Mouse (Mus musculus) MEL (cell line): Measurements from ENCODE around the gene Ppp1r35. TPM values are rescaled to one million over a fixed set of nuclear protein-coding genes. Genes with fewer than 3 reads are reported as not detected.

Experiments used
- DNase-seq: peaks from one replicate; pipeline ENCODE4 v3.0.0; 2011; ENCODE audit warnings: low read depth, low spot score
- H3K27ac ChIP-seq: 2 replicates; pipeline ENCODE4 v1.5.1; 2012; ENCODE audit warnings: low read depth, mild to moderate bottlenecking, control low read depth, low read length, moderate library complexity; ENCODE audit not compliant: control insufficient read depth
- H3K27me3 ChIP-seq, 2 experiments: fragments of 150-350 bp in 1 of 2; sonication (generic) in 1 of 2; 2 replicates each; pipeline ENCODE4 v1.6.1; 2012; ENCODE audit warnings: low read length in 2 of 2, mild to moderate bottlenecking in 2 of 2, improper control_type of control experiment in 1 of 2, moderate library complexity in 1 of 2; ENCODE audit not compliant: insufficient read depth in 2 of 2, control insufficient read depth in 1 of 2
- H3K36me3 ChIP-seq, 2 experiments: 2 replicates each; pipeline ENCODE4 v1.6.1; 2012 to 2014; ENCODE audit warnings: low read length in 2 of 2, improper control_type of control experiment in 1 of 2, inconsistent platforms in 1 of 2, mild to moderate bottlenecking in 1 of 2; ENCODE audit not compliant: insufficient read depth in 2 of 2, control insufficient read depth in 1 of 2
- H3K4me1 ChIP-seq, 2 experiments: fragments of 150-350 bp in 1 of 2; sonication (generic) in 1 of 2; 2 replicates each; pipeline ENCODE4 v1.6.1; 2012; ENCODE audit warnings: low read length in 2 of 2, improper control_type of control experiment in 1 of 2, mild to moderate bottlenecking in 1 of 2; ENCODE audit not compliant: insufficient read depth in 2 of 2, control insufficient read depth in 1 of 2
- H3K4me3 ChIP-seq, 2 experiments: fragments of 150-350 bp in 1 of 2; sonication (generic) in 1 of 2; 2 replicates each; pipeline ENCODE4 v1.5.1; 2012; ENCODE audit warnings: low read depth in 2 of 2, low read length in 2 of 2, mild to moderate bottlenecking in 2 of 2, moderate library complexity in 2 of 2, control low read depth in 1 of 2, improper control_type of control experiment in 1 of 2; ENCODE audit not compliant: control insufficient read depth in 1 of 2, insufficient read depth in 1 of 2
- H3K79me2 ChIP-seq: 2 replicates; pipeline ENCODE4 v1.6.1; 2012; ENCODE audit warnings: mild to moderate bottlenecking, low read length, moderate library complexity; ENCODE audit not compliant: control insufficient read depth, poor library complexity, insufficient read depth
- H3K9ac ChIP-seq: 2 replicates; pipeline ENCODE4 v1.6.1; 2012; ENCODE audit warnings: low read depth, mild to moderate bottlenecking, control low read depth, low read length, moderate library complexity; ENCODE audit not compliant: control insufficient read depth, poor library complexity, severe bottlenecking
- H3K9me3 ChIP-seq: fragments of 150-350 bp; sonication (generic); replicated peaks from 2 replicates; pipeline ENCODE4 v1.6.1; 2012; ENCODE audit warnings: mild to moderate bottlenecking, low read length, improper control_type of control experiment, moderate library complexity; ENCODE audit not compliant: insufficient read depth
- BHLHE40 ChIP-seq: IDR thresholded peaks from 2 replicates; pipeline ENCODE4 v1.6.1; 2012; ENCODE audit warnings: low read depth, mild to moderate bottlenecking, inconsistent platforms, low read length, improper control_type of control experiment, borderline replicate concordance
- CTCF ChIP-seq, 3 experiments: IDR thresholded peaks in 2 of 3; conservative IDR thresholded peaks in 1 of 3; 2 replicates each; pipeline ENCODE4 v1.5.1; 2011 to 2012; ENCODE audit warnings: low read length in 3 of 3, low read depth in 2 of 3, mild to moderate bottlenecking in 2 of 3, improper control_type of control experiment in 1 of 3, inconsistent platforms in 1 of 3, mixed read lengths in 1 of 3, moderate library complexity in 1 of 3; ENCODE audit not compliant: control insufficient read depth in 1 of 3, insufficient read depth in 1 of 3, poor library complexity in 1 of 3, severe bottlenecking in 1 of 3
- ELF1 ChIP-seq: IDR thresholded peaks from 2 replicates; pipeline ENCODE4 v1.6.1; 2014; ENCODE audit warnings: low read depth, mild to moderate bottlenecking, inconsistent platforms, low read length, improper control_type of control experiment, moderate library complexity
- GATA1 ChIP-seq: IDR thresholded peaks from 2 replicates; pipeline ENCODE4 v1.6.1; 2011; ENCODE audit warnings: low read depth, low read length, improper control_type of control experiment
- HCFC1 ChIP-seq: IDR thresholded peaks from 2 replicates; pipeline ENCODE4 v1.6.1; 2012; ENCODE audit warnings: low read depth, mild to moderate bottlenecking, inconsistent platforms, low read length, improper control_type of control experiment, moderate library complexity
- KAT2A ChIP-seq: conservative IDR thresholded peaks from 2 replicates; pipeline ENCODE4 v1.6.1; 2012; ENCODE audit warnings: low read depth, low read length, improper control_type of control experiment, inconsistent platforms
- MAFK ChIP-seq: IDR thresholded peaks from 2 replicates; pipeline ENCODE4 v1.6.1; 2011; ENCODE audit warnings: low read depth, mild to moderate bottlenecking, low read length, improper control_type of control experiment, borderline replicate concordance
- MAX ChIP-seq: IDR thresholded peaks from 2 replicates; pipeline ENCODE4 v1.6.1; 2011; ENCODE audit warnings: low read length, improper control_type of control experiment
- MAZ ChIP-seq: IDR thresholded peaks from 2 replicates; pipeline ENCODE4 v1.6.1; 2012; ENCODE audit warnings: low read depth, mild to moderate bottlenecking, inconsistent platforms, low read length, improper control_type of control experiment
- MYC ChIP-seq: IDR thresholded peaks from 2 replicates; pipeline ENCODE4 v1.6.1; 2011; ENCODE audit warnings: low read depth, mild to moderate bottlenecking, low read length, improper control_type of control experiment, moderate library complexity
- NRF1 ChIP-seq: IDR thresholded peaks from 2 replicates; pipeline ENCODE4 v1.6.1; 2014; ENCODE audit warnings: low read depth, mild to moderate bottlenecking, inconsistent platforms, low read length, improper control_type of control experiment, moderate library complexity; ENCODE audit not compliant: poor library complexity, insufficient read depth, severe bottlenecking
- POLR2A ChIP-seq, 2 experiments: IDR thresholded peaks; 2 replicates each; pipeline ENCODE4 v1.6.1; 2011 to 2012; ENCODE audit warnings: low read length in 2 of 2, mild to moderate bottlenecking in 2 of 2, control low read depth in 1 of 2, improper control_type of control experiment in 1 of 2, low read depth in 1 of 2, moderate library complexity in 1 of 2; ENCODE audit not compliant: control insufficient read depth in 1 of 2, insufficient read depth in 1 of 2, poor library complexity in 1 of 2
- POLR2AphosphoS2 ChIP-seq: IDR thresholded peaks from 2 replicates; pipeline ENCODE4 v1.6.1; 2011; ENCODE audit warnings: low read length, improper control_type of control experiment
- RAD21 ChIP-seq: IDR thresholded peaks from 2 replicates; pipeline ENCODE4 v1.6.1; 2011; ENCODE audit warnings: mild to moderate bottlenecking, low read depth, low read length, improper control_type of control experiment
- RCOR1 ChIP-seq: IDR thresholded peaks from 2 replicates; pipeline ENCODE4 v1.6.1; 2012; ENCODE audit warnings: low read depth, mild to moderate bottlenecking, inconsistent platforms, low read length, improper control_type of control experiment
- SIN3A ChIP-seq: IDR thresholded peaks from 2 replicates; pipeline ENCODE4 v1.6.1; 2012; ENCODE audit warnings: low read length, improper control_type of control experiment, inconsistent platforms
- SMC3 ChIP-seq: IDR thresholded peaks from 2 replicates; pipeline ENCODE4 v1.6.1; 2011; ENCODE audit warnings: low read depth, low read length, improper control_type of control experiment
- TAL1 ChIP-seq: IDR thresholded peaks from 2 replicates; pipeline ENCODE4 v1.6.1; 2012; ENCODE audit warnings: mild to moderate bottlenecking, inconsistent platforms, low read length, moderate library complexity, mixed read lengths
- TCF12 ChIP-seq: IDR thresholded peaks from 2 replicates; pipeline ENCODE4 v1.6.1; 2014; ENCODE audit warnings: low read depth, mild to moderate bottlenecking, inconsistent platforms, low read length, improper control_type of control experiment, moderate library complexity
- USF1 ChIP-seq: IDR thresholded peaks from 2 replicates; pipeline ENCODE4 v1.6.1; 2014; ENCODE audit warnings: low read depth, mild to moderate bottlenecking, inconsistent platforms, low read length, improper control_type of control experiment, moderate library complexity
- USF2 ChIP-seq, 2 experiments: IDR thresholded peaks; 2 replicates each; pipeline ENCODE4 v1.6.1; 2011 to 2012; ENCODE audit warnings: improper control_type of control experiment in 2 of 2, low read length in 2 of 2, borderline replicate concordance in 1 of 2, inconsistent platforms in 1 of 2, low read depth in 1 of 2, mild to moderate bottlenecking in 1 of 2; ENCODE audit not compliant: insufficient read depth in 1 of 2
- ZC3H11A ChIP-seq: IDR thresholded peaks from 2 replicates; pipeline ENCODE4 v1.6.1; 2012; ENCODE audit warnings: low read depth, mild to moderate bottlenecking, inconsistent platforms, low read length, improper control_type of control experiment
- ZMIZ1 ChIP-seq: IDR thresholded peaks from 2 replicates; pipeline ENCODE4 v1.6.1; 2012; ENCODE audit warnings: low read depth, mild to moderate bottlenecking, inconsistent platforms, low read length, improper control_type of control experiment, moderate library complexity
- polyA plus RNA-seq, 2 experiments: library from polyadenylated mRNA; stranded (reverse) in 1 of 2; unstranded in 1 of 2; fragments of >175 nt in 1 of 2; fragments of >200 nt in 1 of 2; gene quantifications; 2 replicates each; pipeline versions ENCODE4 v1.2.1 to v1.2.4; 2012; ENCODE audit warnings: low replicate concordance in 2 of 2, low read depth in 1 of 2; ENCODE audit not compliant: insufficient read length in 2 of 2, insufficient read depth in 1 of 2, missing spikeins in 1 of 2
- total RNA-seq: library from RNA; depleted of rRNA; stranded (reverse); fragments of 300-350 nt; gene quantifications from 2 replicates; pipeline ENCODE4 v1.2.3, GENCODE M21; 2012

Ppp1r35 gene
- total and polyA plus RNA-seq, 3 experiments = 35.0 to 46.2 TPM; not detected in 1

GRCm38 (mm10) chr5:137758921-137759534 is 19.6 kb upstream of the Ppp1r35 start:
- Histone ChIP-seq H3K27me3 (no peaks in the 10 kb centered on the region), H3K9ac (no peak overlapping the region), H3K79me2 (no peaks in the 10 kb centered on the region), H3K9me3 (no peaks in the 10 kb centered on the region), H3K4me1 (no peaks in the 10 kb centered on the region), H3K4me3 (no peak overlapping the region), H3K27ac (no peak overlapping the region), H3K36me3 (no peaks in the 10 kb centered on the region; a peak in 2 of 4 replicates)
- TF ChIP-seq ELF1 (no peak), GATA1 (no peak)
- DNase-seq = no peak

- H3K9me3 ChIP-seq = no peaks in the 10 kb centered on the region
- H3K79me2 ChIP-seq = no peaks in the 10 kb centered on the region
- H3K4me1 ChIP-seq = no peaks in the 10 kb centered on the region
- no peak overlapping the region for H3K27ac ChIP-seq
- DNase-seq = peak; percentile 92
- H3K4me3 ChIP-seq = no peak overlapping the region
- TF ChIP-seq NRF1 (no peak), POLR2A (IDR thresholded peaks at IDR 0.05; ENCODE audit: control insufficient read depth in 1 of 2, insufficient read depth in 1 of 2, low read depth in 1 of 2, low read length in 2 of 2, poor library complexity in 1 of 2) (peak in 1 of 2 experiments; percentile 25; a peak in 1 of 4 replicates), TCF12 (peak; percentile 32; the same call in 1 of the 2 replicates), BHLHE40 (0 out of 2 replicates have a peak, but pooled peaks have one; percentile 28), HCFC1 (peak; percentile 53; the same call in 1 of the 2 replicates), USF1 (peak; percentile 44; the same call in 1 of the 2 replicates), SIN3A (peak; percentile 62), TAL1 (no peak), POLR2AphosphoS2 (peak; percentile 67; the same call in 1 of the 2 replicates), MYC (0 out of 2 replicates have a peak, but pooled peaks have one; percentile 35), MAX (peak; percentile 69; the same call in 1 of the 2 replicates), RCOR1 (0 out of 2 replicates have a peak, but pooled peaks have one; percentile 18), SMC3 (peak; percentile 92), RAD21 (peak; percentile 64), USF2 (IDR thresholded peaks at IDR 0.05; ENCODE audit: borderline replicate concordance in 1 of 2, insufficient read depth in 1 of 2, low read depth in 1 of 2, low read length in 2 of 2) (no peak), ZC3H11A (peak; percentile 58), CTCF (IDR thresholded peaks at IDR 0.05 in 2 of 3, conservative IDR thresholded peaks at IDR 0.05 in 1 of 3; ENCODE audit: control insufficient read depth in 1 of 3, insufficient read depth in 1 of 3, low read depth in 2 of 3, low read length in 3 of 3, poor library complexity in 1 of 3, severe bottlenecking in 1 of 3) (peak; percentile 91 to 96 (median 94)), ZMIZ1 (0 out of 2 replicates have a peak, but pooled peaks have one; percentile 10), MAFK (no peak), KAT2A (no peak), MAZ (peak; percentile 63; the same call in 1 of the 2 replicates)
- no peaks in the 10 kb centered on the region for H3K27me3 ChIP-seq
- H3K36me3 ChIP-seq = no peaks in the 10 kb centered on the region; a peak in 2 of 4 replicates
- no peak overlapping the region for H3K9ac ChIP-seq
Measured at GRCm38 (mm10) chr5:137759971-137760412, 18.7 kb upstream of the Ppp1r35 start.
